Mouse (Mus musculus) erythroblast, embryonic 14.5 days (primary cell): ENCODE data around the gene Slf2.

Source experiments
- GATA1 ChIP-seq: IDR thresholded peaks from 2 replicates; pipeline ENCODE4 v1.6.1; 2012; ENCODE audit warnings: low read length, inconsistent platforms, mixed read lengths
- TAL1 ChIP-seq: IDR thresholded peaks from 3 replicates; pipeline ENCODE4 v1.6.1; 2012; ENCODE audit warnings: low read length, inconsistent platforms, mixed read lengths

GRCm38 (mm10) chr19:44929663-44930062, 1.3 kb upstream of the Slf2 start:
- no peak for TF ChIP-seq TAL1
- no peak for TF ChIP-seq GATA1
